Comparison of ENCODE assay signal across 8 mouse cellular contexts in the genomic region with DNA sequence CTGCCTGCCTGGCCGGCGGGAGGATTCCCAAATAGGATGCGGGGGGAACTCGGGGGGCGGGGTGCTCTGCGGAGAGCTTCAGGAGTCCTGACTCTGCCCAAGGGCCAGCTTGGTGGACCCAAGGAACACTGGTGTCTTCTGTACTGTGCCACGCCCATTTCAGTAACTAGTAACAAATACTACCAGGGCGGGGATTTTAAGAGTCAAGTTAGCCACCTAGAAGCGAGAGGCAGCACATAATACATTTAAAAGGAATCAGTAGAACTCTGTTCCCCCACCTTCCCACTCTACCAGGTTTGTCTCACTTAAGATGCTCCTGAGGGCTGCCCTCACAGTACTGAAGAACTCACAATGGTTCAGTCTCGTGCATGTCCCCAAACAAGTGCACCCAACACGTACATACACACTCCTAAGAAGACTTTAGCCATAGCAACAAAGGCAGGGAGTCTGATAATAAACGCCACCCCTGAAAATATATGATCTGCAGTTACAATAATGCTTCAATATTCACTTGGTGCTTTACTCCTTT.
A peak's percentile ranks its signal among the peaks of the same experiment; 100 is the strongest.
DNase-seq lines count a peak whose midpoint lies in the region; ATAC-seq and TF ChIP-seq lines count a peak whose summit lies in the region.

No protein-coding gene starts in this region.

- H3K9ac ChIP-seq in heart, embryonic 13.5 days, result peak overlapping the region; percentile 79
- peak overlapping the region; percentile 43; the same call in 1 of the 2 replicates for H3K9ac ChIP-seq in ES-E14 (ENCODE audit: insufficient read depth, low read depth, low read length, poor library complexity, severe bottlenecking)
- H3K9ac ChIP-seq in forebrain, postnatal 0 days, result peak overlapping the region; percentile 58
- H3K9ac ChIP-seq in liver, embryonic 14.5 days (replicated peaks), result no peak overlapping the region

- WGBS in heart, embryonic 13.5 days, result 19% methylated on average over 12 of the region's 12 CpGs
- 26% methylated on average over 12 of the region's 12 CpGs for WGBS in forebrain, postnatal 0 days
- WGBS in liver, embryonic 14.5 days (ENCODE audit: insufficient replicate concordance), result 13% methylated on average over 11 of the region's 12 CpGs

- no peak for DNase-seq in heart, adult 9 months (ENCODE audit: low spot score in 2 of 2)
- DNase-seq in ES-E14 (ENCODE audit: low read depth, low spot score), result no peak
- DNase-seq in forebrain, postnatal 0 days, result no peak
- DNase-seq in liver, embryonic 14.5 days (ENCODE audit: low read depth in 3 of 3, low spot score in 3 of 3), result peak in 1 of 3 experiments; percentile 7
- no peak for DNase-seq in ovary, postnatal 36 days (ENCODE audit: low spot score)
- DNase-seq in embryo, embryonic 10.5 days (ENCODE audit: low spot score), result no peak

- H3K4me1 ChIP-seq in heart, embryonic 13.5 days, result no peaks in the 10 kb centered on the region
- H3K4me1 ChIP-seq in ES-E14 (ENCODE audit: control insufficient read depth in 2 of 2, insufficient read depth in 2 of 2, low read length in 2 of 2, poor library complexity in 1 of 2), result no peaks in the 10 kb centered on the region; a peak in 1 of 4 replicates
- no peaks in the 10 kb centered on the region for H3K4me1 ChIP-seq in forebrain, postnatal 0 days (ENCODE audit: insufficient read depth)
- no peaks in the 10 kb centered on the region for H3K4me1 ChIP-seq in liver, embryonic 14.5 days (replicated peaks; ENCODE audit: control insufficient read depth in 2 of 2, insufficient read depth in 2 of 2, low read length in 1 of 2)

- H3K27ac ChIP-seq in heart, embryonic 13.5 days (replicated peaks), result 0 out of 2 replicates have a peak overlapping the region, but pooled peaks have one; percentile 58
- no peak overlapping the region for H3K27ac ChIP-seq in ES-E14 (ENCODE audit: insufficient read depth, low read depth, low read length, poor library complexity, severe bottlenecking)
- H3K27ac ChIP-seq in forebrain, postnatal 0 days (ENCODE audit: low read depth, low read length), result peak overlapping the region; percentile 77
- no peak overlapping the region for H3K27ac ChIP-seq in liver, embryonic 14.5 days

- ATAC-seq in heart, embryonic 13.5 days (ENCODE audit: extremely low read depth, insufficient number of reproducible peaks, low FRiP score, low TSS enrichment), result no peak; the same call in 1 of the 2 replicates
- peak; percentile 28 for ATAC-seq in forebrain, postnatal 0 days
- no peak for ATAC-seq in liver, embryonic 14.5 days (ENCODE audit: insufficient read depth)
- no peak for ATAC-seq in granulocyte monocyte progenitor cell, adult 5-6 weeks (replicated peaks; ENCODE audit: poor library complexity, severe bottlenecking)

- no peaks in the 10 kb centered on the region for H3K27me3 ChIP-seq in heart, embryonic 13.5 days (replicated peaks)
- no peaks in the 10 kb centered on the region for H3K27me3 ChIP-seq in forebrain, postnatal 0 days (ENCODE audit: insufficient read depth, low read length)
- no peaks in the 10 kb centered on the region for H3K27me3 ChIP-seq in liver, embryonic 14.5 days (ENCODE audit: control insufficient read depth, insufficient read depth, low read length)

- H3K9me3 ChIP-seq in heart, embryonic 13.5 days, result no peaks in the 10 kb centered on the region
- no peaks in the 10 kb centered on the region for H3K9me3 ChIP-seq in ES-E14 (ENCODE audit: control insufficient read depth, insufficient read depth, low read depth, low read length)
- no peaks in the 10 kb centered on the region for H3K9me3 ChIP-seq in forebrain, postnatal 0 days (ENCODE audit: low read length)
- H3K9me3 ChIP-seq in liver, embryonic 14.5 days (ENCODE audit: control insufficient read depth, low read length), result no peaks in the 10 kb centered on the region

- no peak for TF ChIP-seq EP300 in liver, embryonic 14.5 days (IDR thresholded peaks at IDR 0.05; ENCODE audit: low read depth)

- TF ChIP-seq CTCF in forebrain, postnatal 0 days (IDR thresholded peaks at IDR 0.05; ENCODE audit: low read depth), result no peak
- TF ChIP-seq CTCF in liver, embryonic 14.5 days (IDR thresholded peaks at IDR 0.05; ENCODE audit: low read depth), result no peak

- in situ Hi-C loops in ES-E14 (cut with MboI; ENCODE audit: low sequenced_read_pairs in 2 of 2, unreplicated experiment in 2 of 2), result no loop called here

- H3K4me3 ChIP-seq in heart, embryonic 13.5 days, result peak overlapping the region; percentile 69
- H3K4me3 ChIP-seq in ES-E14 (ENCODE audit: insufficient read depth in 1 of 2, low read depth in 1 of 2, low read length in 2 of 2, poor library complexity in 1 of 2, severe bottlenecking in 1 of 2), result peak overlapping the region; percentile 84
- peak overlapping the region; percentile 60 for H3K4me3 ChIP-seq in forebrain, postnatal 0 days (ENCODE audit: low read depth, low read length)
- H3K4me3 ChIP-seq in liver, embryonic 14.5 days (ENCODE audit: insufficient read depth in 1 of 2, low read depth in 2 of 2, low read length in 2 of 2), result peak overlapping the region; percentile 64 to 80

- no peaks in the 10 kb centered on the region for H3K36me3 ChIP-seq in heart, embryonic 13.5 days
- H3K36me3 ChIP-seq in ES-E14 (ENCODE audit: control insufficient read depth, insufficient read depth, low read length, poor library complexity, severe bottlenecking), result no peaks in the 10 kb centered on the region
- no peaks in the 10 kb centered on the region for H3K36me3 ChIP-seq in forebrain, postnatal 0 days (ENCODE audit: insufficient read depth)
- H3K36me3 ChIP-seq in liver, embryonic 14.5 days (replicated peaks; ENCODE audit: control insufficient read depth, insufficient read depth, low read depth), result no peaks in the 10 kb centered on the region

- H3K4me2 ChIP-seq in heart, embryonic 13.5 days, result peak overlapping the region; percentile 71
- peak overlapping the region; percentile 50 for H3K4me2 ChIP-seq in forebrain, postnatal 0 days (ENCODE audit: low read depth)
- H3K4me2 ChIP-seq in liver, embryonic 14.5 days (ENCODE audit: low read depth), result peak overlapping the region; percentile 72

TF ChIP-seq in ES-E14, 5 proteins besides CTCF, POLR2A, EP300 and RAD21:
- TF ChIP-seq MAFK (IDR thresholded peaks at IDR 0.05; ENCODE audit: insufficient read depth, low read depth, low read length) (no peak), ZC3H11A (IDR thresholded peaks at IDR 0.05; ENCODE audit: borderline replicate concordance, low read depth, low read length) (no peak), CHD2 (IDR thresholded peaks at IDR 0.05; ENCODE audit: low read depth, low read length) (no peak), ZNF384 (IDR thresholded peaks at IDR 0.05; ENCODE audit: low read depth, low read length) (no peak), HCFC1 (IDR thresholded peaks at IDR 0.05; ENCODE audit: borderline replicate concordance, insufficient read depth, low read length) (no peak)

Comparison
In these comparisons a context has a peak if more than half of its experiments do, and no peak if none do; other contexts are left out.
1. H3K27ac ChIP-seq: peak in heart, embryonic 13.5 days (single experiment) and forebrain, postnatal 0 days (single experiment); none in ES-E14 (single experiment) and liver, embryonic 14.5 days (single experiment).
2. Peak in every context shown above with its lines, with median percentiles within 50 percentile points of each other: H3K4me2 ChIP-seq and H3K4me3 ChIP-seq.